Mouse (Mus musculus) thymus, adult 2 months (tissue): ENCODE results near the gene Itgb5. TPM values are rescaled to one million over a fixed set of nuclear protein-coding genes. Genes with fewer than 3 reads are reported as not detected.

Experiments used
- DNase-seq: peaks from one replicate; pipeline ENCODE4 v3.0.0; 2021
- H3K27ac ChIP-seq: fragments of 200-500 bp; 2 replicates; pipeline ENCODE4 v1.5.1; 2012; ENCODE audit warnings: low read length, control low read depth; ENCODE audit not compliant: control insufficient read depth, insufficient read depth
- H3K27me3 ChIP-seq: fragments of 200-500 bp; 2 replicates; pipeline ENCODE4 v1.6.1; 2012; ENCODE audit warnings: mild to moderate bottlenecking, low read length, moderate library complexity, mixed read lengths; ENCODE audit not compliant: control insufficient read depth, insufficient read depth
- H3K36me3 ChIP-seq: fragments of 200-500 bp; 2 replicates; pipeline ENCODE4 v1.6.1; 2012; ENCODE audit warnings: mild to moderate bottlenecking, low read length, moderate library complexity; ENCODE audit not compliant: control insufficient read depth, insufficient read depth
- H3K4me1 ChIP-seq: fragments of 200-500 bp; replicated peaks from 2 replicates; pipeline ENCODE4 v1.6.1; 2012; ENCODE audit warnings: low read length; ENCODE audit not compliant: control insufficient read depth, insufficient read depth
- H3K4me3 ChIP-seq: fragments of 200-500 bp; 2 replicates; pipeline ENCODE4 v1.5.1; 2012; ENCODE audit warnings: mild to moderate bottlenecking, low read length, control low read depth, moderate library complexity; ENCODE audit not compliant: control insufficient read depth, insufficient read depth
- CTCF ChIP-seq: fragments of 200-500 bp; IDR thresholded peaks from 2 replicates; pipeline ENCODE4 v1.5.1; 2012; ENCODE audit warnings: mild to moderate bottlenecking, control low read depth, low read length, moderate library complexity, borderline replicate concordance; ENCODE audit not compliant: control insufficient read depth, poor library complexity, insufficient read depth; ENCODE audit errors: extremely low read depth
- POLR2A ChIP-seq: fragments of 200-500 bp; IDR thresholded peaks from 2 replicates; pipeline ENCODE4 v1.6.1; 2012; ENCODE audit warnings: mild to moderate bottlenecking, low read length, control low read depth, moderate library complexity; ENCODE audit not compliant: control insufficient read depth, poor library complexity, insufficient read depth; ENCODE audit errors: extremely low read depth
- WGBS: fragments of 180-500 bp; shearing (Covaris S2); methylation state at CpG from one replicate; pipeline ENCODE4 v1.1.7; 2018; 5-methylcytosine and 5-hydroxymethylcytosine counted together
- polyA plus RNA-seq: library from polyadenylated mRNA; depleted of rRNA; stranded (reverse); fragments of >200 nt; gene quantifications from 2 replicates; pipeline ENCODE4 v1.2.3, GENCODE M21; 2012

Itgb5 gene
- polyA plus RNA-seq, 1 experiment = 28.3 TPM

- TF ChIP-seq POLR2A (no peak), CTCF (no peak)
- no peak for DNase-seq
- H3K27ac ChIP-seq = no peak overlapping the region
Measured at GRCm38 (mm10) chr16:33891561-33892281, 62.3 kb downstream of the Itgb5 start.

GRCm38 (mm10) chr16:33892539-33892938, 63.1 kb downstream of the Itgb5 start:
- Histone ChIP-seq H3K27me3 (no peaks in the 10 kb centered on the region), H3K4me3 (no peak overlapping the region), H3K36me3 (no peaks in the 10 kb centered on the region), H3K27ac (no peak overlapping the region), H3K4me1 (peaks cover 10% of the 10 kb centered on the region)
- no peak for TF ChIP-seq CTCF
- TF ChIP-seq POLR2A = no peak
- no peak for DNase-seq
- WGBS = 64% methylated on average over 6 of the region's 6 CpGs

More at GRCm38 (mm10) chr16:33891561-33892281, 62.3 kb downstream of the Itgb5 start:
- H3K4me3 ChIP-seq = no peak overlapping the region
- H3K4me1 ChIP-seq = peaks cover 10% of the 10 kb centered on the region
- H3K27me3 ChIP-seq = no peaks in the 10 kb centered on the region
- H3K36me3 ChIP-seq = no peaks in the 10 kb centered on the region
- WGBS = 35% methylated on average over 14 of the region's 14 CpGs

GRCm38 (mm10) chr16:33893796-33894195, 64.3 kb downstream of the Itgb5 start:
- Histone ChIP-seq H3K27ac (no peak overlapping the region), H3K27me3 (no peaks in the 10 kb centered on the region), H3K4me1 (peaks cover 10% of the 10 kb centered on the region), H3K4me3 (no peak overlapping the region), H3K36me3 (no peaks in the 10 kb centered on the region)
- DNase-seq = no peak
- WGBS = 84% methylated on average over 4 of the region's 4 CpGs
- TF ChIP-seq CTCF (no peak), POLR2A (no peak)

GRCm38 (mm10) chr16:33894449-33894848, 65.0 kb downstream of the Itgb5 start:
- Histone ChIP-seq H3K4me1 (peaks cover 9% of the 10 kb centered on the region), H3K27me3 (no peaks in the 10 kb centered on the region), H3K27ac (no peak overlapping the region), H3K4me3 (no peak overlapping the region), H3K36me3 (no peaks in the 10 kb centered on the region)
- 7% methylated on average over 1 of the region's 1 CpGs for WGBS
- no peak for DNase-seq
- no peak for TF ChIP-seq CTCF
- TF ChIP-seq POLR2A = no peak

- H3K36me3 ChIP-seq = no peaks in the 10 kb centered on the region
- H3K27me3 ChIP-seq = no peaks in the 10 kb centered on the region
- 88% methylated on average over 7 of the region's 7 CpGs for WGBS
- DNase-seq = no peak
- no peak overlapping the region for H3K27ac ChIP-seq
- H3K4me1 ChIP-seq = peaks cover 9% of the 10 kb centered on the region
- TF ChIP-seq POLR2A (no peak), CTCF (no peak)
- no peak overlapping the region for H3K4me3 ChIP-seq
Measured at GRCm38 (mm10) chr16:33895690-33896089, 66.2 kb downstream of the Itgb5 start.

- DNase-seq = no peak
Measured at GRCm38 (mm10) chr16:33896801-33897200, 67.3 kb downstream of the Itgb5 start.

More at GRCm38 (mm10) chr16:33896801-33897200, 67.3 kb downstream of the Itgb5 start:
- Histone ChIP-seq H3K36me3 (no peaks in the 10 kb centered on the region), H3K4me3 (no peak overlapping the region), H3K27ac (no peak overlapping the region), H3K27me3 (no peaks in the 10 kb centered on the region), H3K4me1 (peaks cover 3% of the 10 kb centered on the region)
- 84% methylated on average over 7 of the region's 7 CpGs for WGBS
- TF ChIP-seq POLR2A (no peak), CTCF (no peak)
